Mouse (Mus musculus) B cell, adult 2 months (primary cell): ENCODE measurements at regions not wholly inside any gene's neighbourhood (a gene's known extent, or its start where the extent isn't known, plus 50 kb on each side); places are given as distances from the start of the nearest gene placed in this dataset.
A peak's percentile ranks its signal among the peaks of the same experiment; 100 is the strongest.

Source experiments
- DNase-seq, 2 experiments: peaks; one replicate each; pipeline ENCODE4 v3.0.0; 2022

- no peak for DNase-seq
Measured at GRCm38 (mm10) chr14:106373451-106373850, 267.5 kb downstream of the Trim52 start.

GRCm38 (mm10) chr14:106379645-106380044, 273.6 kb downstream of the Trim52 start:
- DNase-seq, result no peak

GRCm38 (mm10) chr14:106387671-106388070, 281.7 kb downstream of the Trim52 start:
- DNase-seq, result no peak

GRCm38 (mm10) chr14:106390546-106390945, 284.5 kb downstream of the Trim52 start:
- DNase-seq, result no peak

- no peak for DNase-seq
Measured at GRCm38 (mm10) chr14:106393978-106394377, 288.0 kb downstream of the Trim52 start.

- DNase-seq, result no peak
Measured at GRCm38 (mm10) chr14:106412917-106413558, 307.0 kb downstream of the Trim52 start.

- DNase-seq, result no peak
Measured at GRCm38 (mm10) chr14:106424714-106425113, 318.7 kb downstream of the Trim52 start.

GRCm38 (mm10) chr14:106428594-106428993, 322.6 kb downstream of the Trim52 start:
- no peak for DNase-seq

- peak; percentile 16 to 22 for DNase-seq
Measured at GRCm38 (mm10) chr14:106439282-106439681, 333.3 kb downstream of the Trim52 start.

GRCm38 (mm10) chr14:106489074-106489473, 383.1 kb downstream of the Trim52 start:
- no peak for DNase-seq

GRCm38 (mm10) chr14:106491389-106491788, 385.4 kb downstream of the Trim52 start:
- DNase-seq, result no peak

- DNase-seq, result no peak
Measured at GRCm38 (mm10) chr14:106500344-106501135, 394.5 kb downstream of the Trim52 start.

- no peak for DNase-seq
Measured at GRCm38 (mm10) chr14:106506921-106507320, 400.9 kb downstream of the Trim52 start.

GRCm38 (mm10) chr14:106518552-106519358, 412.8 kb downstream of the Trim52 start:
- no peak for DNase-seq

GRCm38 (mm10) chr14:106520808-106521207, 414.8 kb downstream of the Trim52 start:
- DNase-seq, result no peak

- no peak for DNase-seq
Measured at GRCm38 (mm10) chr14:106550150-106550549, 444.2 kb downstream of the Trim52 start.

GRCm38 (mm10) chr14:106579281-106579680, 473.3 kb downstream of the Trim52 start:
- no peak for DNase-seq

- DNase-seq, result no peak
Measured at GRCm38 (mm10) chr14:106581886-106582285, 475.9 kb downstream of the Trim52 start.

GRCm38 (mm10) chr14:106593352-106593751, 487.4 kb downstream of the Trim52 start:
- no peak for DNase-seq

- DNase-seq, result no peak
Measured at GRCm38 (mm10) chr14:106593980-106594379, 488.0 kb downstream of the Trim52 start.

- DNase-seq, result no peak
Measured at GRCm38 (mm10) chr14:106607041-106607440, 501.0 kb downstream of the Trim52 start.

- DNase-seq, result no peak
Measured at GRCm38 (mm10) chr14:106608341-106608927, 502.4 kb downstream of the Trim52 start.
